Mouse (Mus musculus) forebrain, embryonic 14.5 days (tissue): Measurements from ENCODE around the gene Prim2. TPM values are rescaled to one million over a fixed set of nuclear protein-coding genes. Genes with fewer than 3 reads are reported as not detected.

Experiments used
- ATAC-seq: fragments of 200-750 bp; cut with Nextera tagmentation; 2 replicates; pipeline ENCODE4 v1.8.0; 2017; ENCODE audit warnings: mild to moderate bottlenecking, moderate library complexity
- DNase-seq: peaks from one replicate; pipeline ENCODE4 v3.0.0-alpha.2; 2015; ENCODE audit warnings: low spot score
- H3K27ac ChIP-seq: fragments of 300-500 bp; sonication (generic); 2 replicates; pipeline ENCODE4 v1.5.1; 2014; ENCODE audit warnings: low read depth, mild to moderate bottlenecking, control low read depth, low read length, moderate library complexity
- H3K27me3 ChIP-seq: fragments of 300-500 bp; sonication (generic); replicated peaks from 2 replicates; pipeline ENCODE4 v1.6.1; 2014; ENCODE audit warnings: low read length, control low read depth, mixed read lengths; ENCODE audit not compliant: control insufficient read depth, insufficient read depth
- H3K36me3 ChIP-seq: fragments of 300-500 bp; sonication (generic); 2 replicates; pipeline ENCODE4 v1.6.1; 2014; ENCODE audit warnings: low read length, control low read depth; ENCODE audit not compliant: control insufficient read depth, insufficient read depth
- H3K4me1 ChIP-seq: fragments of 300-500 bp; sonication (generic); 2 replicates; pipeline ENCODE4 v1.6.1; 2014; ENCODE audit warnings: antibody characterized with exemption, low read length, control low read depth; ENCODE audit not compliant: control insufficient read depth, insufficient read depth
- H3K4me2 ChIP-seq: fragments of 300-500 bp; sonication (generic); 2 replicates; pipeline ENCODE4 v1.6.1; 2014; ENCODE audit warnings: mild to moderate bottlenecking, control low read depth, low read length
- H3K4me3 ChIP-seq: fragments of 300-500 bp; sonication (generic); 2 replicates; pipeline ENCODE4 v1.5.1; 2014; ENCODE audit warnings: low read depth, low read length, control low read depth
- H3K9ac ChIP-seq: fragments of 300-500 bp; sonication (generic); 2 replicates; pipeline ENCODE4 v1.6.1; 2014; ENCODE audit warnings: mild to moderate bottlenecking, low read length, control low read depth, moderate library complexity
- H3K9me3 ChIP-seq: fragments of 300-500 bp; sonication (generic); replicated peaks from 2 replicates; pipeline ENCODE4 v1.6.1; 2016; ENCODE audit warnings: low read length, control low read depth, mixed read lengths; ENCODE audit not compliant: control insufficient read depth
- WGBS: fragments of 180-500 bp; shearing (Covaris S2); extraction: QIAGEN DNeasy Blood & Tissue Kit; methylation state at CpG from one replicate; pipeline ENCODE4 v1.1.7; 2014; 5-methylcytosine and 5-hydroxymethylcytosine counted together
- polyA plus RNA-seq: library from polyadenylated mRNA; unstranded; fragments of >200 nt; fragmentation: Nextera tagmentation; extraction: Ambion mirVana; gene quantifications from 2 replicates; pipeline ENCODE4 v1.2.1, GENCODE M21; 2014

The Prim2 gene
- polyA plus RNA-seq, 1 experiment from 2014 or later, result 36.8 TPM

GRCm38 (mm10) chr1:33689446-33690086 is 20.0 kb upstream of the Prim2 start:
- ATAC-seq (no peak), DNase-seq (no peak)
- Histone ChIP-seq H3K4me3 (no peak overlapping the region), H3K4me2 (no peak overlapping the region), H3K9me3 (no peaks in the 10 kb centered on the region), H3K27ac (no peak overlapping the region), H3K4me1 (no peaks in the 10 kb centered on the region), H3K36me3 (no peaks in the 10 kb centered on the region), H3K9ac (no peak overlapping the region), H3K27me3 (no peaks in the 10 kb centered on the region)
- WGBS, result 88% methylated on average over 8 of the region's 8 CpGs

GRCm38 (mm10) chr1:33688810-33689209 is 19.2 kb upstream of the Prim2 start:
- ATAC-seq, result no peak
- Histone ChIP-seq H3K4me3 (no peak overlapping the region), H3K4me1 (no peaks in the 10 kb centered on the region), H3K9me3 (no peaks in the 10 kb centered on the region), H3K36me3 (no peaks in the 10 kb centered on the region), H3K4me2 (no peak overlapping the region), H3K27ac (no peak overlapping the region), H3K27me3 (no peaks in the 10 kb centered on the region), H3K9ac (no peak overlapping the region)
- no peak for DNase-seq
- WGBS, result 68% methylated on average over 2 of the region's 2 CpGs

- WGBS, result 71% methylated on average over 8 of the region's 8 CpGs
- H3K27ac ChIP-seq, result no peak overlapping the region
- DNase-seq, result peak; percentile 46
- ATAC-seq, result no peak
- H3K4me2 ChIP-seq, result no peak overlapping the region
- no peaks in the 10 kb centered on the region for H3K27me3 ChIP-seq
- no peak overlapping the region for H3K4me3 ChIP-seq
- H3K9me3 ChIP-seq, result no peaks in the 10 kb centered on the region
- H3K9ac ChIP-seq, result no peak overlapping the region
- H3K4me1 ChIP-seq, result no peaks in the 10 kb centered on the region
- no peaks in the 10 kb centered on the region for H3K36me3 ChIP-seq
Measured at GRCm38 (mm10) chr1:33684459-33684858, 14.9 kb upstream of the Prim2 start.

- H3K27me3 ChIP-seq, result no peaks in the 10 kb centered on the region
- H3K9me3 ChIP-seq, result no peaks in the 10 kb centered on the region
- 85% methylated on average over 7 of the region's 7 CpGs for WGBS
- H3K27ac ChIP-seq, result no peak overlapping the region
- no peaks in the 10 kb centered on the region for H3K36me3 ChIP-seq
- DNase-seq, result no peak
- H3K4me2 ChIP-seq, result no peak overlapping the region
- no peak overlapping the region for H3K9ac ChIP-seq
- H3K4me3 ChIP-seq, result no peak overlapping the region
- ATAC-seq, result no peak
- H3K4me1 ChIP-seq, result no peaks in the 10 kb centered on the region
Measured at GRCm38 (mm10) chr1:33680890-33681289, 11.3 kb upstream of the Prim2 start.

GRCm38 (mm10) chr1:33680435-33680834 is 10.8 kb upstream of the Prim2 start:
- DNase-seq, result no peak
- Histone ChIP-seq H3K4me2 (no peak overlapping the region), H3K9ac (no peak overlapping the region), H3K36me3 (no peaks in the 10 kb centered on the region), H3K27ac (no peak overlapping the region), H3K27me3 (no peaks in the 10 kb centered on the region), H3K4me3 (no peak overlapping the region), H3K9me3 (no peaks in the 10 kb centered on the region), H3K4me1 (no peaks in the 10 kb centered on the region)
- 31% methylated on average over 2 of the region's 4 CpGs for WGBS
- no peak for ATAC-seq

GRCm38 (mm10) chr1:33673158-33673960 is 3.8 kb upstream of the Prim2 start:
- Histone ChIP-seq H3K4me3 (no peak overlapping the region), H3K4me2 (no peak overlapping the region), H3K4me1 (no peaks in the 10 kb centered on the region), H3K27ac (no peak overlapping the region), H3K9me3 (no peaks in the 10 kb centered on the region), H3K9ac (no peak overlapping the region), H3K36me3 (no peaks in the 10 kb centered on the region), H3K27me3 (no peaks in the 10 kb centered on the region)
- WGBS, result 79% methylated on average over 17 of the region's 17 CpGs
- no peak for ATAC-seq
- DNase-seq, result no peak

GRCm38 (mm10) chr1:33672514-33672913 is 2.9 kb upstream of the Prim2 start:
- WGBS, result 30% methylated on average over 3 of the region's 3 CpGs
- ATAC-seq (no peak), DNase-seq (peak; percentile 68)
- no peak overlapping the region for H3K27ac ChIP-seq
- no peak overlapping the region for H3K4me3 ChIP-seq
- no peaks in the 10 kb centered on the region for H3K9me3 ChIP-seq
- no peak overlapping the region for H3K9ac ChIP-seq
- no peaks in the 10 kb centered on the region for H3K4me1 ChIP-seq
- no peaks in the 10 kb centered on the region for H3K36me3 ChIP-seq
- H3K27me3 ChIP-seq, result no peaks in the 10 kb centered on the region
- H3K4me2 ChIP-seq, result no peak overlapping the region

GRCm38 (mm10) chr1:33672083-33672482 is 2.5 kb upstream of the Prim2 start:
- H3K9me3 ChIP-seq, result no peaks in the 10 kb centered on the region
- H3K27ac ChIP-seq, result no peak overlapping the region
- H3K27me3 ChIP-seq, result no peaks in the 10 kb centered on the region
- H3K9ac ChIP-seq, result no peak overlapping the region
- no peak overlapping the region for H3K4me2 ChIP-seq
- 67% methylated on average over 3 of the region's 3 CpGs for WGBS
- no peak for ATAC-seq
- H3K4me3 ChIP-seq, result no peak overlapping the region
- DNase-seq, result no peak
- H3K4me1 ChIP-seq, result no peaks in the 10 kb centered on the region
- no peaks in the 10 kb centered on the region for H3K36me3 ChIP-seq

GRCm38 (mm10) chr1:33671441-33671840 is 1.8 kb upstream of the Prim2 start:
- DNase-seq, result peak; percentile 24

More at GRCm38 (mm10) chr1:33671441-33671840, 1.8 kb upstream of the Prim2 start:
- Histone ChIP-seq H3K9ac (no peak overlapping the region), H3K9me3 (no peaks in the 10 kb centered on the region), H3K4me2 (no peak overlapping the region), H3K27ac (no peak overlapping the region), H3K36me3 (peaks cover 4% of the 10 kb centered on the region; the same call in 1 of the 2 replicates), H3K4me1 (no peaks in the 10 kb centered on the region), H3K4me3 (no peak overlapping the region), H3K27me3 (no peaks in the 10 kb centered on the region)
- WGBS, result 74% methylated on average over 5 of the region's 5 CpGs
- ATAC-seq, result no peak
